Mouse (Mus musculus) duodenum, adult 2 months (tissue): Measurements from ENCODE around the gene Pou2f1. TPM values are rescaled to one million over a fixed set of nuclear protein-coding genes. Genes with fewer than 3 reads are reported as not detected.

Source experiments
- polyA plus RNA-seq: library from polyadenylated mRNA; depleted of rRNA; stranded (reverse); fragments of >200 nt; gene quantifications from 2 replicates; pipeline ENCODE4 v1.2.3, GENCODE M21; 2012; ENCODE audit warnings: low replicate concordance; rRNA removed

The Pou2f1 gene
- 5.3 and 11.5 TPM in 2 replicates for polyA plus RNA-seq

GRCm38 (mm10) chr1:166002520-166003155 lies at the start of gene Pou2f1:
Pou2f1 (minus strand) TSS chr1:166002678.

Other genes with a start within 250 kb of the Pou2f1 start
- gene Creg1, start 238.9 kb downstream of the Pou2f1 start, polyA plus RNA-seq, result 34.8 and 54.2 TPM in 2 replicates
- 2.6 and 2.9 TPM in 2 replicates for gene Cd247, start 214.0 kb downstream of the Pou2f1 start, polyA plus RNA-seq
- 0.04 and 0.05 TPM in 2 replicates for gene Dusp27, start 125.2 kb upstream of the Pou2f1 start, polyA plus RNA-seq
- gene Gpa33, start 127.6 kb upstream of the Pou2f1 start, polyA plus RNA-seq, result 336 and 567 TPM in 2 replicates
- gene Mael, start 236.1 kb upstream of the Pou2f1 start, polyA plus RNA-seq, result not detected in 2 replicates